Mouse (Mus musculus) yolk sac, embryonic 10.5 days (tissue): ENCODE data around the gene Tnrc6b.

Source experiments
- DNase-seq: peaks from one replicate; pipeline ENCODE4 v3.0.0-alpha.2; 2017; ENCODE audit warnings: low spot score

Tnrc6b gene

DNA sequence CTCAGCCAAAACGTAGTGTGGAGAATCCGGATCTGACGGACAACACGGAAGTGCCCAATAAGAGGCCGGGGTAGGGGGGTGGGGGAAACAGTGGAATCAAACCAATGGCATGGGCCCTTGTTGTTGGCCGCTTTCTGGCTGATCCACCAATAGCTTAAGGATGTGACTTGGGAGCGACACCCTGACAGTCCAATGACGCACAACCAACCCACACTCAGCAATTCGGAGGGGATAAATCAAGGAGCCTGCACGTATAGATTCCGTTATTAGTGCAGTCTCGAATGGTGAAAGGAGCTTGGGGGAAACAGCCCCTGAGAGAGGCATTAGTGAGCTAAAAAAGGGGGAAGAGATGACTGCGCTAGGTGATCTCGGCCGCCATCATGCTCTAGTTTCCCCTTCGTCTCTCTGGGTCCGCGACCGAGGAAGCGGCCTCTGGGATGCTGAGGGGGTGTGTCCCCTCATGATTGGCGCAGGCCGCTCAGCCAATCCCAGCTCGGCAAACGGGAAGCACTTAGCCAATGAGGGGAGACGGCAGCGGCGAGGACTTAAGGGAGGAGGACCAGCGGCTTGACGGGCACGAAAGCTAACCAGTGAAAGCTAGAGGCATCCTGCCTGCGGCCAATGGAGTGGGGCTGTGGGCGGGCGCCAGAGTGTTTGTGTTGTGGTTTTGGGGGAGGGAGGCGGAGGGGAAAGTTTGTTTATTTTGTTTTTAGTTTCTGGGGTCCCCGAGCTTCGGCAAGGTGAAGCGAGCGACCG, at the start of gene Tnrc6b:
Gene Tnrc6b (plus strand): TSS at position 706 of the 756 bp plus-strand sequence.
- DNase-seq, result peak; percentile 99

DNA sequence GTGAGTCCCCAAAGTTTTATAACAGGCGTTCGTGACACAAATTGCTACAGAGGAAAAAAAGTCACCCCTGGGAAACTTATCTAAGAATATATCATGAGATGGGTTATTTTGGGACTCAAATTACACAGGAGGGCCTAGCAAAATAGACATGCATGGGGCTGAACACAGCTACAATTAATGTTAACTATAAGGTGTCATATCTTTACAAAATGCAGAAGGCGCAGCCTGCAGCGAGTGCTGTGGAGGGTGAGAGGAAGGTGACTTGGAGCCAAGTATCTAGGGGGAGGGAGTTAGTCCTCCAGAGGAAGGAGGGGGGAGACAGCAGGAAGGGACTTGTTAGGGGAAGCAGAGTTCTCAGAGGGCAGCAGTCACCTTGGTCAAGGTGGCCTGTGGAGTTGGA, 46.7 kb upstream of the Tnrc6b start:
- no peak for DNase-seq

DNA sequence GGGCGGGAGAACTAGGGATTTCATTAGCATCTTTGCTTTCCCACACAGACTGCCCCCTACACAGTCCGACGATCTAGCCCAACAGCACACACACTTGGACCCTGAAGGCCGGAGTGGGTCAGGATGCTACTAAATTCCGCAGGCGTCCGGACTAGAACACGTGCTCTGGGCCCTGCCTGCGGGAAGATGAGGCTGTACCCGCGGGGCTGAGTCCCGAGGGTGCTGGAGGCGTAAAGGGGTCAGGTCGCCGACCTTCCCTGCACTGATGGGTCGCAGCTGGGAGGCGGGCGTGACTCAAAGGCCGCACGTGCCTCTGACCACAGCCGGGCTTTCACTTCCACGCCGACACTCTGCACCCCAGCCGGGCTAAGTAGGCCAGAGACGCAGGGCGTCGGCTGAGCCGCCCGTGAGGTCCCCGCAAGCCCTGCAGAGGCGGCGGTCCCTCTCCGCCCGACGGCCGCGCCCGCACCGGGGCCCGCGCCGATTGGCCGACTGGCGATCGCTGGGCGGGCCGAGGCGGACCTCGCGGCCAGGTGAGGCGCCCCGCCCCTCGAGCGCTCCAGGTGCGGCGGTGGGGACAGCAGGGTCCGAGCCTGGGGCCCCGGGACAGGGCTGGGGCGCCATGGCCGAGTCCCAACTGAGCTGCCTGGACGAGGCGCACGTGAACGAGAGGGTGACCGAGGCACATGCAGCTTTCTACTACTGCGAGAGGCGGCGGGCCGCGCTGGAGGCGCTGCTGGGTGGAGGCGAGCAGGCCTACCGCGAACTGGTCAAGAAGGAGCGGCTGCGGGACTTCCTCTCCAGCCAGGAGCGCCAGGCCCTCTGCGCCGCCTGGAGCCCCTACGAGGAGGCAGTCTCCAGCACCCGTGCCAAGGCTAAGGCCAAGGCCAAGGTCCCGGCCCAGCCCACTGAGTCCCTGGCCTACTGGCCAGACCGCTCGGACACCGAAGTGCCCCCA, 39.5 kb upstream of the Tnrc6b start, which contains the start of gene Fam83f:
Gene Fam83f (plus strand): TSS at position 553 of the 958 bp plus-strand sequence.
- DNase-seq, result peak; percentile 50

DNA sequence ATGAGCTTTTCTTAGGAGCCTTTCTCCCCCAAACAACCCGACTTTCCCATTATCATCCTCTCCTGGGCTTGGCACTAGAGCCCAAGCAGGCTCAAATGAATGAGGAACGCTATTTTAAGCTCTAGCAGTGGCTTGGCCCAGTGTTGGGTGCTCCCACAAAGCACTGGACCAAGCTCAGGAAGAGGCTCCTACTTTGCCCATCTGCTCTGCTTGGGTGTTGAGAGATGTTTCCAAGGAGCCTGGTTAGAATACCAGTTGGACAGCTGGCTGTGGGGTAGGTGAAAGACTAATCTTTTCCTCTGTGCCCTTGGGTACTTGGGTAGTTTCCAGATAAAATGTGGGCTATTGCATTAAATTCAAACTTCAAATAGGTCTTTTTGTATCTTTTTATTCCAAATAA, 38.3 kb upstream of the Tnrc6b start:
- no peak for DNase-seq

DNA sequence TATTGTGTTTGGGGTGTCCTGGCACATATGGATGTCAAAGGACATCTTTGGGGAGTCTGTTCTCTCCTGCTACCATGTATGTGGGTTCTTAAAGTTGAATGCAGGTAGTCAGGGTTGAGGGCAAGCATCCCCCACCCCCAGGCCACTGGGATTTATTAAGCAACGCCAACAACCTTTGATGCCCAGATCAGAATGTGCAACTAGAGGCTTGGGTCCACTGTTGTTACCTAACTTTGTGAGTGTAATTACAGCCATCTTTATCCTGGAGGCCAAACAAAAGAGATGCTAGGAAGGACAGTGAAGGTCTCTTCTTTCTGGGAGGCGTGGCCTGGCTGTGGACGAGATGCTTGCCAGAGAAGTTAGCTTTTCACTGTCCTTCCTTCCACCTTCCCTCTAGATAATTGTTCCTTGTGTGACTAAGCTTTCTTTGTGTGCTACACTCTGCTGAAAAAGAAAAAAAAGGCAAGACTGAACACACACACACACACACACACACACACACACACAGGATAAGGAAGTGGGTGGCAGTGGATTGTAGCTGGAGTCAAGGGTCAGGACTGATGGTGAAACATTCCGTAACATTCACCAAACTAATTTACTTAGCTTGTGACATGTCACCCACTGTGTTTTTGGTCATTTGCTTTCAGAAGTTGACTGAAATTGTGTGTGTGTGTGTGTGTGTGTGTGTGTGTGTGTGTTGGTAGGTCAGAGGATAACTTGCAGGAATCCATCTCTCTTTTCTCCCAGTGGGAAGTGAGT, 37.6 kb upstream of the Tnrc6b start:
- DNase-seq, result no peak

DNA sequence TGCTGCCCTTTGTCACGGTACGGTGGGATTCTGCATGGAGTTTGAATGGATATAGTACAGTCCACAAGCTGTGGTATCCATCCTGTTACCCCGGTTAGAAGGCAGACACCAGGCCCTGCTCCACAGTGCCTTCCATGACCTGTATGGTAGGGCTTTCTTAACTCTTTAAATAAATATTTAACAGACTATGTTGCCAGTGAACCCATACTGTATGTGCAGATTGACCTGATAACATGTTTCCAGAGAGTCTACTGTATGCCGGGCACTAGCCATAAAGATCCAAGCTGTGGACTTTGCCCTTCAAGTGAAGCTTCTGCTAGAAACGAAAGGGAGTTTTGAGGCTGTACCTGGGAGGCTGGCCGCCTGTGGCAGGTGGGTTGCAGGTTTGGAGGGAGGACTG, 36.4 kb upstream of the Tnrc6b start:
- DNase-seq, result no peak

DNA sequence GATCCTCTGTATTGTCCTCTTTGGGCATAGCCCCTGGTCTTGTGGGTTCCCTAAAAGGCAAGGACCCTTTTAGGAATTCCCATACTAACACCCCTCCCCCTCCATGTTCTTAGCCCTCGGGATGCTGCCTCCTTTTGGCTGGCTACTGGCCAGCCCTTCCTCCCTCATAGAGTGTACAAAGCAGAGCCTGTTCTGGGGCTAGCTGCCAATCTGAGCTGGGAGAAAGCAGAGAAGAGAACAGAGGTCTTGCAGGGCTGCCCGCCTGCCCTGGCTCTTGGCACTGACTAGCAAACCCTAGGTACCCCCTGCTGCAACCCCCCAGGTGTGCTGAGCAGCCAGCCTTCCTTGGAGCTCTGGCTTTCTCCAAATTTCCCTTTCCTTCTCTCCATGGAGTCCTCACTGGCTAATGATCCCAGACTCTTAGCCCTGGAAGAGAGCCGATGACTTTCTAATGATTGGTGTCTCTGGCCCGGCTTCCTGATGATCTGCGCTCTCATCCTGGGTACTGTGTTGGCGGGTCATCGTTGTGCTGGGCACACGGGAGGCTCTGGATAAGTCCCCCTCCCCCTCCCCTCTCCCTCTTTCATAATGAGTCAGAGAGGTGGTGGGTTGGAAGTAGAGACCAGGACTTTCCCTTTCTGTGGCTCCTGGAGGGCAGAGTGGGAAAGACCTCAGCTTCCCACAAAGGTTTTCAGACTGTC, 31.4 kb upstream of the Tnrc6b start:
- no peak for DNase-seq

DNA sequence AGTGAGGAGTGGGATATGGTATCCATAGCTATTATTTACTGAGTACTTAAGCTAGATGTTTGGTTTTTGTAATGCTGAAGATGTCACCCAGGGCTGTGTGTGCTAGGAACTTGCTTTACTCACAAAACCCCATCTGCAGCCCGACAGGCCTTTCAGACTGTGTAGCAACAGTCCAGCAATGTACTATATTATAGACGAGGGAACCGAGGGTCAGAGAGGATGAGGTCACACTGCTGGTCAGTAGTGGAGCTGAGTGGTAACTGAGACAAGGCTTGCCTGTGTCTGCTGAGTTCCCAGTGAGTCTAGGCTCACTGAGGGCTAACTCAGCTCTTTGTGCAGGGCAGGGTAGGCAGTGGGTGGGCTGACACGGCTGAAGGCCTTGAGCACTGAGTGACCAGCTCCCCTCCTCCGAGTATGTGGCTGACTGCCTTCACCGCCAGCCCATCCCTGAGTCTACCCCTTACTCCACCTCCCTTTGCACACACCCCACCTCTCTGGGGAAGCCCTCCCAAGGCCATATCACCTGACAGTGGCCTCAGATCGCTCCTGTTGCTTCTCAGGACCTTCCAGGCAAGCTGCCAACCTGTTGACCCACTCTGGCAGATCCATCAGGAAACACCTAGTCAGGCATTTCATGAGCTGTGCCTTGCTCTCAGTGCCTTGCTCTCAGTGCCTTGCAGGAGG, 30.6 kb upstream of the Tnrc6b start:
- no peak for DNase-seq

DNA sequence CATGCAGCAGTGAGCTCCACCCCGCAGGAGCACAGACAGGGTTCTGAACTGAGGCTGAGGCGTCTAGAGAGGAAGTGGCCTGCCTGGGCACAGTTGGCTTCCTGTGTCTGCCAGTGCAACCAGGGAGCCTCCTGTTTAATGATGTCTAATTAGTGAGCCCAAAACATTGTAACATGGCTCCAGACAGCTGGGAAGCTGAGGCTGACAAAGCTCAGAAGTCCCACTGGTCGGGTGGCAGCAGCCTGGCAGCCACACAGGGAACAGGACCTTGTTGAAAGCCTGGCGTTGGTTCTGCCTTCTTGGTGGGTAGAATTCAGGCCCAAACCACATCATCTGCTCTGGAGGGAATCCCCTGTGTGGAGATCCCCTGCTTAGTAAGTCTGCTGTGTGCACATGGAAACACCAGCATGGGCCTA, 29.6 kb upstream of the Tnrc6b start:
- DNase-seq, result no peak

DNA sequence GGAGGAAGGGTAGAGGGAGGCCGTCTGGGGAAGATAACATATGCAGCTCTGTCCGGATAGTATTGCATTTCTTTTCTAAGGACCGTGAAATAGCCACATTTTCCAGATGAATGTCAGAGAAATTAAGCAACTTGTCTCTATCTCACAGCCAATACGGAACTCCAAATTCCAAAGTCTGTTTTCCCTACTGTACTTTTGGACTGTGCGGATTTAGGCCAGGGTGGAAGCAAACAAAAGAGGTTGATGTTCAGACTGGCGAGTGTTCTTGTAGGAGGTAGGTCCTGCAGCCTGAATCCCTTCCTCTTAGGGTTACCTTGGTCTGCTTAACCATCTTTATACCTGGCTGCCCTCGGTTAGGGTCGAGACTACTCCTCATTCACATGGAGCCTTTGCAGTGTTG, 28.8 kb upstream of the Tnrc6b start:
- DNase-seq, result no peak

DNA sequence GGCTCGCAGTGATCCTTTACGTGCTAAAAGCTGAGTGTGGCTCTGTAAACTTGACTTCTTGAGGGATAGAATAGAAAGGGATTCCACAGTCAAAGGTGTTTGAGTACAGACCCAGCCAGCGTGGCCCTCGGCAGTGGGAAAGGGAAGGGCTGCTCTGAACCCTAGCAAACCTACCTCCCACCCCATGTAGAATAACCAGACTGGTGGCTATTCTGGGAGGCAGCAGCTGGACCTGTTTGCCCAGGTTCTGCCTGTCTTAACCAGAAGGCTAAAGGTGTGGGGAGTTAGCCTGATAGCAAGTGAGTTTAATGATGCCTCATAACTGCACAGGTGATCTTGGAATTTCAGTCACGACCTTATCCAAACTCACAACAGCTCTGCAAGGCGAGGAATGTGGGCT, 28.0 kb upstream of the Tnrc6b start:
- DNase-seq, result no peak

DNA sequence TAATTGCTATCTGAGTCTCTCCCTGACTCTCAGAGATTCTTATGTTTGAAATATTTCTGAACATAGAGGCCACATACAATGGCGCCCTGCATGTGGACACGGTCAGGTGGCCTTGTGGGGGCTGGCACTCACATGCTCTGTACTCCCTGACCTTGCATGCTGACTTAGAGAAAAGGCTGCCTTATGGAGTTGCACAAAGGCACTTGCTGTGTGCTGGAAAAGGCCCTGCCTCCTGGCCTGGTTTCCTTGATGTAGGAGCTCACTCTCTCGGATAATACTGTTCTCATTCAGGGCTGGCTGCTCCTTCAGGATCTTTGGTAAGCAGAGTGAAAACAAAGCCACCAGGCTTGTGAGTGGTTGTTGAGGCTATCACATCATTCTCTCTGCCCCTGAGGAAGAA, 27.1 kb upstream of the Tnrc6b start:
- DNase-seq, result no peak

DNA sequence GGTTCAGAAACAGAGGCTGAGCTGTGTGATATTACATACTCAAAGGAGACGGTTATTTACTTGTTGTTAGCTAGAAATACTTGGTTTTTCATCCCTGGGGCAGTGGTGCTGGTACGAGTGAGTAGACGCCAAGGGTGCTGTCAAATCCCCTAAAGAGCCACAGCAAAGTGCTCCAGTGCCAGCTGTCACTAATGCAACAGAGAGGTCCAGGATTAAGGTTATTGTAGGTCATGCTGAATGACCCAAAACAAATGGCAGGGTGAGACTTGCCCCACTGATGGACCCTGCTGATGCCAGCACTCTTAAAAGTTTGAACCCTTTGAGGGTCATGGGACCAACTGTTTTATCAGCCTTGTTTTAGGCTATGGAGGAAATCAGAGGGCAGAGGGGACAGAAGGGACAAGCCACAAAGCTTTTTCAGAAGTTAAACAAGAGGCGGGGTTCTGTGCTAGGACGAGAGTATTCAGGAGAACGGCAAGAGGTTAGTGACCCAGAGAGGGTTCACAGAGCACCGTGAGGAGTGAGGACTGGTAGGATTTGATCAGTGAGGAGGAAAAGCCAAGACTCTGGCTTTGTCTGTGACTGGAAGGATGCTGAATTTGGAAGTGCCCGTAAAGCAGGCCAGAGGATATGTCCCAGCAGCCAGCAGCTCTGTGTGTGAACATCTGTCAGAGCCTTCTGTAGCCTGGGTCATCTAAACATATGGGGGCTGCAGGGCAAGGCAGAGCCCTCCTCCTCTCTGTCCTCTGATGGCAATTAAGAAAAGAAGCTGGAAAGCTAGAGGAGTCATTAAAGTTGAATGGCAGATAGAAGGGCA, 26.1 kb upstream of the Tnrc6b start:
- no peak for DNase-seq

DNA sequence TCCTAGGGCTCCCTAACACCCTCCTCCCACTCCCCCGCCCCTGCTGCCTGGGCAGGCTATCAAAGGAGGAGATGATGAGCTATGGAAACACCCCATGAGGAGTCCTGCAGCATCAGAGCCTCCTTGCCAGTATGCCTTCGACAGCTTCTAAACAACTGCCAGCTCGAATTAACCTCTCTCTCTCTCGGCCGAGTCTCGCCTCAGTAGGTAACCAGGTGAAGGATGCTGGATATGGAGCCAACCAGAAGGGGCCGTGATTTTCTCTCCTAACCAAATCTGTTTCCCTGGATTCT, 25.6 kb upstream of the Tnrc6b start:
- DNase-seq, result no peak

DNA sequence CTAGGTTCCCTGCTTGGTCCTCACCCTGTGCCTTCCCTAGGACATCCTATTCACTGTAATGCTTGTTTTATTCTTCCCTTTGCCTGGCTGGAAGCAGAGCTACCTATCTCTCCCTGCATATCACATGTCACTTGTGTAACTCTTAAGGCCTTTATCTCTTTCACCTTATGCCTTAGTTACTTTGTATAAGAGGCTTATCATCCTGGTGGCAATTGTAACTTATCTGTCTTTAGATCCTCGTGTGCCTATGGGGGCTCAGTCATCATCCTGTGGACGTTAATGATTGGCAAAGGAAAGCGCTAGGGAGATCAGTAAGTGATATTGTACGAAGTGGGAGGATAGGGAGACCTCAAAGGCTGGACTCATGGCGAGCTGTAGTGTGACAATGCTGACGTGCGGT, 22.6 kb upstream of the Tnrc6b start:
- no peak for DNase-seq

DNA sequence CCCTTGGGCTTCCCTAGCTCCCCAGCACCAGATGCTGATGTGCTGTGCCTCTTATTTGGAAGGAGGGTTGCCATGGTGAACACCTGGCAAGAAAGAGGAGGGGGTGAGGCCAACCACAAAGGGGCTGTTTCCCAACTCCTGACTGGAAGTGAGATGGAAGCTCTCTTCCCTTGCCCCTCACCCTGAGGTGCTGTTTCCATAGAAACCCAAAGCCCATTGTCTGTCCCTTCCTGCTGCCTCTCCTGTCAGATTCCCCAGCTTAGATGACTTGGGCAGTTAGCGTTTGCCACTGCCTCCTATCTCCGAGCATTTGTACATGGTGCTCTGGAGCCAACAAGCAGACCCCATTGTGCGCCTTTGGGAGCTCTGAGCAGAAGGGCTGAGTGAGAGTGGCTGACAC, 17.6 kb upstream of the Tnrc6b start:
- DNase-seq, result no peak

DNA sequence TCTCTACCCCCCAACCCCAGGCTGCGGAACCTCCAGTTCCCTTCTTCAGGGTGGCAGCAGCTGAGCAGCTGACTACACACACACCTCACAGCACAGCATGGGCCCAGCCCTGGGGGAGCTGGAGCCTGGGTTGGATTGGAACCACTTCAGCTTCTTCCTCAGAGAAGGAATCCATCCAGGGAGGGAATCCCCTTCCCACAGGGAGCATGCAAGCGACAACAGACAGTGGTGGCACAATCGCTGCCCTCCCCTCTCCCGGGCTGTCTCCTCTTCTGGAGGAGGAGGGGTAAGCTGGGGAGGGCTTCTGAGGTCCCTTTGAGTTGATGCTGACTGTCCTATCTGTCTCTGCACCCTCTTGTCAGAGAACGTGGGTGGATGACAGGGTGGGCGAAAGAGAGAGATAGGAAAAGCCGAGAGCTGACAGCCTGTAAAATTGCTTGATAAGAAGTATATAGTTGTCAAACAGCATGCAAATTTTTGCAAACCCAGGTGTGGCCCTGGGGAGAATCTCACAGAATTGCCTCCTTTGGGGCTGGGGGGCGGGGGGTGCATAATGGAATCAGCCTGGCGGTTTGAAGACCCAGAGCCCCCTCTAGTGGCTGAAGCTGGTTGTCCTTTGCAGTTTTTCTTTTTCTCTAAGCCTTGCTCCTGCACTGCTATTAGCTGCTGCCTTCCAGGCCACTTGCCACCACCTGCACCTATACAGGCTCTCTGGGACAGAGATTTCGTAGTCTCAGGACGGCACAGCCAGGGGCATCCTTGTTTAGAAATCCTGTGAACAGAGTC, 16.8 kb upstream of the Tnrc6b start:
- no peak for DNase-seq

DNA sequence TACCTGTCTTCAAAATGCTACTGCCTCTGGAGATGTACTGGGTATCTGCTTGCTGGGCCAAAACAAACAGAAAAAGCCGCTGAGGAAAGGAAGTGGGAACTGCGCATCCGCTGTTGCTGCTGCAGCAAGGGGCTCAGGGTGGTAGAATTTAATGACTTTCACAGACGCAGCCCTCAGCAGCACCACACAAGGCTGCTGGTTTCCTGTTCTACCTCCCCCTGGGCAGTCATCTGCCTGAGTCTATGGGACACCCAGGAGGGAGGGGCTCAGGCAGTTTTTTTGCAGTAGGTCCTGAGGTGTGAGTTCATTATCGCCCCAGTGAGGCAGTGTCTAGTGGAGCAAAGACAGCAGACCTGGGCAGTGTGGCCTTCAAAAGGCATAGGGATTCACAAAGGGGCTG, 13.5 kb upstream of the Tnrc6b start:
- no peak for DNase-seq

DNA sequence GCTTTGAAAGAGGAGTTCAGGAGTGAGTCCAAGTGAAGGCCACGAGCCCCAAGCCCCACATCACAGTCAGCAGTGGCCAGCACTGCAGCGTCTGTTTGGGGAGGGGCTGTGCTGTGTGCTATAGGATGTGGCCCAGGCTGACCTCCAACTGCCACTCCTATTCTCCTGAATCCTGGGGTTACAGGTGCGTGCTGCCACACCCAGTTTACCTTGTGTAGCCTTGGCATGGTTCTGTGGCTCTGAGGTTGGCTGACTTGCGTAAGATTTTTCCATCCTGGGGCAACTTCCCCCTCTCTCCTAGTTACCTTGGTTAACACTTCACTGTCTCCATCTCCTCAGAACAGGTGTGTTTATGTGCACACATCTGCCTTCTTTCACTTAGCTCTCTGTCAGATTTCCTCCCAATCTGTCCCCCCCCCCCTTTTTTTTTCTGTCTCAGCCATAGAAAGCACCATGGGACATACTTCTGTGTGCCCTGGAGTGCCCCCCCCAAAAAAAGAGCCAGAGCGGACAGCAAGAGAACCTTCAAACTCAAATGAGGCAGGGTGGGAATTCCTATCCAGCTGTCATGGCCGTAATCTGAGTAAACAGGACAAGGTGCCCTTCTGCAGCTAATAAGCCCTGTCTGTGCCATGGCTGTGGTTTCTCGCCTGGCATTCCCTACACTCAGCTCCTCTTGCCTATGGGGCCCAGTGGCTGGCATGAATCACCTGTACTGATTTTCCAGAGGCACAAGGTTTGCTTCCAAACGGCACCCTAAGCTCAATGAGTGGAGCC, 9.4 kb upstream of the Tnrc6b start:
- DNase-seq, result no peak
